Mouse (Mus musculus): Measurements from ENCODE around the gene Abcb10.

Abcb10 gene

DNA sequence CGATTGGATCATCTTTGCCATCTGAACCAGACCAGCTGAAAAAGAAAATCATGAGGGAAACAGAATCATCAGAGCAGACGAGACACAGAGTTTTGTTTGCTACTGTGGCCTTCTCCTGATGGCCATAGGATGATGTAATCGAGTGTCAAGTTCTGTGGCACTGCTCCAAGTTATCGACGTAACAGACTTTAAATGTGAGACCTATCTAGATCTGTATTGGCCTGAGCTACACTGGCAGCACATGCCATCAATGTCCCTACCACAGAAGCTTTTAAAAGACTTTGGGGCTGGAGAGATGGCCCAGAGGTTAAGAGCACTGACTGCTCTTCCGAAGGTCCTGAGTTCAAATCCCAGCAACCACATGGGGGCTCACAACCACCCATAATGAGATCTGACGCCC is 80.3 kb downstream of the Abcb10 start:
- in situ Hi-C loops (cut with MboI, MseI) = no loop called here
